Mouse (Mus musculus): ENCODE results near the gene Fmnl2.

Gene Fmnl2

GRCm38 (mm10) chr2:52915536-52915935 is 57.9 kb downstream of the Fmnl2 start:
- no peak for DNase-seq

DNA sequence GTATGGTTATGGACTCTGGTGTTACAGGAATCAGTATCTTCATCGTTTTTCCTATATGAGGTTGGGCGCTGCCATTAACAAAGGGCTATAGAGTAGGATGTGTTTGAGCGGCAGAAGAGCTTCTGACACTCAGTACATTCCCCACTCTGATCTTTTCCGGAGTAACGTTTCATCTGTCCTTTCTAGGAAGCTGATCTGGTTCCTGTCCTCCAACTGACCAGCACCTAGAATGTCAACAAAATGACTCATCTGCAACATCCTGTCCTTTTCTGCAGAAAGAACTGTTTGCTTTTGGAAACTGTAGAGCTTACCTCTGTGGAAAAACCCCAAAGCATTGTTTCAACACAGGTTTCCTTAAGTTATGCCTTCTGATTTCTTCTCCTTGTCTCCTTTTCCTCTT is 60.4 kb downstream of the Fmnl2 start:
- DNase-seq, result peak; percentile 19

DNA sequence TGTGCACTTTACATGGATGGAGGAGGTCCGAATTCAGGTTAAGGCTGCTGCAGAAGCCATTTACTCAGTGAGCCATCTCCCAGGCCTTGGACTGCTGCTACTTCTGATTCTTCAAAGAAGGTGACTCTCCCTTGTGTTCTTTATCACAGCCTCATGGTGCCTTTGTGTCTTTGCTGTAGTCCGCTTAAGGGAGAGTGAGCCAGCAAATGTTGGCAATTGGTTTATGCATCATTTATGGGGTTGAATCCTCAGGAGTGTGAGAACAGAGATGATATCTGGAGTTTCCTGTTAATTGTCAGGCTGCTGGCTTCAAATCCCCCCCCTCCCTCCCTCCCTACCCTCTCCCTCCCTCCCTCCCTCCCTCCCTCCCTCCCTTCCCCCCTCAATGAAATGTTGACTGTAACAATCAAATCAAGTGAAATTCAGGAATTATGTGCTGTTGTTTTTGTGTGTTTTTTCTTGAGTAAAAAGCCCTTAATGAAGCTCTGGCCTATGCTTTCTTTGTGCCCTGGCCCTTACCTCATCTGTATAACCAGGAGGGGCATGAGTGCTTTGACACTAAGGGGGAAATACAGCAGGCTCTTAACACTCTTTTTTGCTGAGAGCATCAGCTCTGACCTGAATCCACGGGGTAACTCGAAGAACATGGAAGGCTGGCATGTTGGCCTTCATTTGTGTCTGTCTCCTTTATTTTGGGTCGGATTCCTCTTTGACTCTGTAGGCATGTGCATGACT is 63.2 kb downstream of the Fmnl2 start:
- DNase-seq, result no peak

DNA sequence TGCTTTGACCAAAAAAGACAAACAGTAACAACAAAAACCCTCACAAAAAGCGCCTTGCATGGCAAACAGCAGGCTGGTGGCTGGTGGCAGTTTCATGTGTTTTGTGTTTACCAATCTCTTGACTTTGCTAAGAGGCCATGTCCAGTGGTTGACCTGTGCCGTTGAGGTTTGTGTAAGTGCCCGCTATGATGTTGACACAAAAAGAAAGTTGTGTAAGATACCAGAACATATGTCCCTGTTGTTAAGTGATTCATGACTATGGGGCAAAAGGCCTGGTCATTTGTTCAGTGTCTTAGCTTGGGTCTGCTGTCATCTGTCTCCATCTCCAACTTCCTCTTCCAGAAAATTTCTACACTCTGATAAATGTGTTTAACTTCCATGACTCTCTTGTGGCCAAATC is 67.4 kb downstream of the Fmnl2 start:
- no peak for DNase-seq

GRCm38 (mm10) chr2:52927381-52927780 is 69.7 kb downstream of the Fmnl2 start:
- no peak for DNase-seq

GRCm38 (mm10) chr2:52927858-52928301 is 70.2 kb downstream of the Fmnl2 start:
- no peak for DNase-seq

GRCm38 (mm10) chr2:52928401-52928800 is 70.7 kb downstream of the Fmnl2 start:
- DNase-seq, result no peak

GRCm38 (mm10) chr2:52930106-52930868 is 72.6 kb downstream of the Fmnl2 start:
- peak; percentile 42 for DNase-seq

DNA sequence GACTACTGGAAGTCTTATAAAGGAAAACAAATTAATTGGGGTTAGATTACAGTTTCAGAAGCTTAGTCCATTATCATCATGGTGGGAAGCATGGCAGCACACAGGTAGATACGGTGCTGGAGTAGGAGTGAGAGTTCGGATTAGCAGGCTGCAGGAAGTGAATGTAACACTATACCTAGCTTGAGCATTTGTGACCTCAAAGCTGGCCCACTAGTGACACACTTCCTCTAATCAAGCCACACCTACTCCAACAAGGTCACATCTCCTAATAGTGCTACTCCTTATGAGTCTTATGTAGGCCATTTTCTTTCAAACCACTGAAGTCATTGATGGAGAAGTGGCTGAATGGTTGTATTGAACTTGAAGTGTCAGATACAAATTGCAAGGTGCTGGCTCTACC is 73.7 kb downstream of the Fmnl2 start:
- no peak for DNase-seq

GRCm38 (mm10) chr2:52935906-52936305 is 78.2 kb downstream of the Fmnl2 start:
- DNase-seq, result no peak

GRCm38 (mm10) chr2:52938351-52939074 is 80.9 kb downstream of the Fmnl2 start:
- DNase-seq, result no peak

- no peak for DNase-seq
Observed at GRCm38 (mm10) chr2:52943644-52944423, 86.2 kb downstream of the Fmnl2 start.

DNA sequence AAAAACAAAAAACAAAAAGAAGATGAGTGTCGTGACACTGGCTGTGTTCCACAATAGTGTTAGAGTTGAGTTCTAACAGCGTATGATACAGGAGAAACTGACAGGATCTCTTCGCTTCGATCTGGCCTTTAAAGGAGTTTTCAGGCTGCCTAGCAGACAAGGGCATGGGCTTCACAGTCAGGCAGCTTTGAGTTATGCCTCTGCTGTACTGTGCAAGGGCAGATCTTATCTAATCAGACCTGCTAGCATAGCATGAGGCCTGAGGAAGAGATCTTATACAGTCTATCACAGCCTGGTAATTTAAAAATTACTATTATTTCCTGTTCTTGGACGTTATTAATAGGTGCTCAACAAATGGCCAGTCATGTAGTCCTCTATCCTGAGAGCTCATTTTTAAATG is 86.9 kb downstream of the Fmnl2 start:
- DNase-seq, result no peak

DNA sequence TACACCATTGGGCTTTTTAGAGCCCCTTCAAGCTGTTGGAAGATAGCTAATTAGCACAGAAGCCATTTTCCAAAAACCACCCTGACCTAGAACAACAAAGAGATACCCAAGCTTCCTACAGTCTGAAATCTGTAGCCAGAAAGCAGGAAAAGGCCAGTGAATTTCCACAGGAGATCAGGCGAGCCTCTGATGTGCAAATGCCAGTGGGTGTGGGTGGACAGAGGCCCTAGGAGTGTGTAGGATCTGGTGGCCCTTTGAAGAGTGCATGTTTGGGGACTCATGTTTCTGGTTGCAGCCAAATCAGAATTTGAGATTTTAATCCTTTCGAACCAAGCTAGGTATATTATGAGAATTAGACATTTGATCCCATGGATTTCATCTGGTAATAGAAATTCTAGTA is 88.4 kb downstream of the Fmnl2 start:
- no peak for DNase-seq

DNA sequence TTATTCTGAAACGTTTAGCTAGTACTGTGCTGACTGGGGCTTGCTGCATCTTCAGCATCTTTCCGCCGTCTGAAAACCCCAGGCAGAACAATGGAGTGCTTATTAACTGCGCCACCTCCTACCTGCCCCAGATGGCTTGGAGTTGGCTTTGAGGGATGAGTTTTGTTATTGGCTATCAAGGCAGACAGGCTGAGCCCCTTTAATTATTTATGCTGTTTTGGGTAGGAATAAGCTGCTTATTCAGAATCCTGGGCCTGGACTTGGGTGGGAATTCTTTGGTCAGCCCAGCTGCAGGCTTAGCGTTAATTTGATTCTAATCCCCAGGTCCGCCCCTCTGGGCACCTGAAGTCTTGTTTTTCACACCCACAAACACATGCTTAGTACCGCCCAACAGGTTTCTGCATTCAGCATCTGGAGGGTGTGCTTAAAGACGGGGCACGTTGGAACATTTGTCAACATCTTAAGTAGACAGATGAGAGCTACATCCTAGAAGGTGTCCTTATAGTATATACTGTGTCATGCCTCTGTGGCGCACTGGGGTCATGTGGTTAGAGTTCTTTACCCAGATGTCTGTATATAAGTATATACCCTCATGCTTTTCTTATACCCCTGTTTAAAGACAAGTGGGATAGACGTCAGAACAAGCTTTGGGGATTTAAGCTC is 89.0 kb downstream of the Fmnl2 start:
- no peak for DNase-seq

GRCm38 (mm10) chr2:52948406-52948805 is 90.7 kb downstream of the Fmnl2 start:
- DNase-seq, result no peak

- DNase-seq, result no peak
Observed at GRCm38 (mm10) chr2:52949556-52949955, 91.9 kb downstream of the Fmnl2 start.

- no peak for DNase-seq
Observed at GRCm38 (mm10) chr2:52950226-52950625, 92.6 kb downstream of the Fmnl2 start.

GRCm38 (mm10) chr2:52952202-52952730 is 94.6 kb downstream of the Fmnl2 start:
- no peak for DNase-seq

GRCm38 (mm10) chr2:52955090-52955489 is 97.4 kb downstream of the Fmnl2 start:
- DNase-seq, result peak; percentile 67

- DNase-seq, result no peak
Observed at GRCm38 (mm10) chr2:52955831-52956230, 98.2 kb downstream of the Fmnl2 start.
